Mouse (Mus musculus) mesoderm, embryonic 11.5 days (tissue): ENCODE data around the gene Gm13090.

Experiments used
- DNase-seq: peaks from one replicate; pipeline ENCODE4 v3.0.0-alpha.2; 2012; ENCODE audit warnings: low read depth, low spot score

Gm13090 gene

DNA sequence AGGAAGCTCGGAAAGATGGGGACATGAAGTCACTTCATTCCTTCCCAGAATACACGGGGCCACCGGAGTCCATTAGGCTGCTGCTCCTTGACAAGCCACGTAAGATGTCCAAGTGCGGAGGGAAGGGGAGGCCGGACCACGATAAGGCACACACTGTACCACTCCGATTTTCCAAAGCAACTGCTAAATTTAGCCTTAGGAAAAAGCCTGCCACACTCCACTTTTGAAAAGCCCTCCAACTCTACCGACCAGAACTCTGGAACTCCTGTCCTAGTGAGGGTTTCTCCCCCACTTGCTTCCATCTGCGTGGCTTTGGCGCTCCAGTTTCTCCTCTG, 7.7 kb downstream of the Gm13090 start:
- DNase-seq, result no peak

DNA sequence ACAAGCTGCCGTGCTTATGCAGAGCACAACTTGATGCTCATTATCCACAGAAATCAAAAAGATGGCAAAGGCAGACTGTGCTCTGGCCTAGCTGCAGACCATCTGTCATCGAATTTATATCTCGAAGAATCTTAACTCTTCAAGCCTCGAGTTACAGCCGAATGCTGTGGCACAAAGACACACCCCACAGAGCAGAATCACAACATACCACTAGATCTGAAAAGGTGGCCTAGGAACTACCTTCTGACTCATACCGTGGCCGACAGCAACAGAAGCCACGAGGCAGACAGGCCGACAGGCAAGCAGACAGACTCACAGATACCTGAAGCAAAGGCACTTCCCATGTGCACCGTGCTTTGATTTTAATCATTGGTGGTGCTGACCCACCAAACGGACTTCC, 14.3 kb downstream of the Gm13090 start:
- no peak for DNase-seq

GRCm38 (mm10) chr4:151104147-151104546, 14.8 kb downstream of the Gm13090 start:
- no peak for DNase-seq

- no peak for DNase-seq
These were observed 16.5 kb downstream of the Gm13090 start for GRCm38 (mm10) chr4:151105886-151106285.

GRCm38 (mm10) chr4:151106468-151106867, 17.1 kb downstream of the Gm13090 start:
- DNase-seq, result no peak

- DNase-seq, result peak; percentile 45
These were observed 18.0 kb downstream of the Gm13090 start for GRCm38 (mm10) chr4:151107131-151108001.

DNA sequence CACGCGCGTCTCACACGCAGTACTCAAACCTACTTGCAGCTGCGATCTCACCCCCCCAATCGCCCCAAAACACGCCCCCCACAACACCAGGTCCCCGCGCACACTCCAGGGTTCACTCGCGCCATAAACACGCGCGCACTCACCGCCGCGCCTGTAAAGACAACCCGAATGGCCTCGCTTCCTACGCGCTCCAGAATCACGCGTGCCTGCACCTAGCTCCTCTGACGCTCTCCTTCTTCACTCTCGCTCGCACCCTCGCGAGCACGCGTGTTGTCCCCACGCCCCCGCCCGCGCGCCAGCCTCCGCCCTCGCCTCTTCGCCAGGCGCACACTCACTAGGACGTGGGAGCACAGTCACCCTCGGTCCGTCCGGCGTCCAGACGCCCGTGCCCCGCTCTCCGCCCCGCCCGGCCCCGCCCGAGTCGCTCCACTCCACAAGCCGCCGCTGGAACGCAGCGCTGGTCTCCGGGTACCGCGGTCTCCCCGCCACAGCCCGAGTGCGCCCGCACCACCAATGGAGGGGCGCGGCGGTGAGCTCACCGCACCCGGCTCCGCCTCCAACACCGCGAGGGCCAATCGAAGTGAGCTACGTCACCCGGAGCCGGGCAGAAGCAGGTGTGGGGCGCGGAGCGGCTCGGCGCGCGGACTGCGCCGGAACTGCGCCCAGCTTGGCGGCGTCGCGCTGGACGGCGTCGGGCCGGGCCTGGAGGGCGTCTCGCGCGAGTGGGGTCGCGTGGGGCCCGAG, 18.8 kb downstream of the Gm13090 start:
- peak; percentile 95 for DNase-seq

DNA sequence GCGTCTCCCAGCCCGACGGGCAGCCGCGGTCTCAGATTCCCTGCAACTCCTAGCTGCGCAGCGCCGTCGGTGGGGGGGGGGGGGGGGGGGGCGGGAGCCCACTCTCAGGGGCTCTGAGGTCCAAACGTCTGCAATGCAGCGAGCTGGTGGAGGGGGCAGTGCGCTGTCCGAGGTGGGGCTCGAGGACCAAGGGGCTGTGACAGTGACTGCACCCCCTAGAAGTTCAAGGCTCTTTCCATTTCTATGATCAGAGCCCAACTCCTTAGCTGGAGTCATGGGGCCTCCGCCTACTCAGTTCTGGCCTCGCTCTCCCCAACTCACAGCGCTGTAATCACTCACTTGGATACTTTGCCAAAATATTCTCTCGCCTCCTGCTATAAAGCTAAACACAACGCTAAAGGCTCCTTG, 19.5 kb downstream of the Gm13090 start:
- no peak for DNase-seq

- DNase-seq, result no peak
These were observed 21.9 kb downstream of the Gm13090 start for GRCm38 (mm10) chr4:151111226-151111625.

GRCm38 (mm10) chr4:151114574-151114973, 25.2 kb downstream of the Gm13090 start:
- no peak for DNase-seq

GRCm38 (mm10) chr4:151118883-151119282, 29.5 kb downstream of the Gm13090 start:
- DNase-seq, result no peak

- peak; percentile 63 for DNase-seq
These were observed 38.5 kb downstream of the Gm13090 start for GRCm38 (mm10) chr4:151127636-151128548.

DNA sequence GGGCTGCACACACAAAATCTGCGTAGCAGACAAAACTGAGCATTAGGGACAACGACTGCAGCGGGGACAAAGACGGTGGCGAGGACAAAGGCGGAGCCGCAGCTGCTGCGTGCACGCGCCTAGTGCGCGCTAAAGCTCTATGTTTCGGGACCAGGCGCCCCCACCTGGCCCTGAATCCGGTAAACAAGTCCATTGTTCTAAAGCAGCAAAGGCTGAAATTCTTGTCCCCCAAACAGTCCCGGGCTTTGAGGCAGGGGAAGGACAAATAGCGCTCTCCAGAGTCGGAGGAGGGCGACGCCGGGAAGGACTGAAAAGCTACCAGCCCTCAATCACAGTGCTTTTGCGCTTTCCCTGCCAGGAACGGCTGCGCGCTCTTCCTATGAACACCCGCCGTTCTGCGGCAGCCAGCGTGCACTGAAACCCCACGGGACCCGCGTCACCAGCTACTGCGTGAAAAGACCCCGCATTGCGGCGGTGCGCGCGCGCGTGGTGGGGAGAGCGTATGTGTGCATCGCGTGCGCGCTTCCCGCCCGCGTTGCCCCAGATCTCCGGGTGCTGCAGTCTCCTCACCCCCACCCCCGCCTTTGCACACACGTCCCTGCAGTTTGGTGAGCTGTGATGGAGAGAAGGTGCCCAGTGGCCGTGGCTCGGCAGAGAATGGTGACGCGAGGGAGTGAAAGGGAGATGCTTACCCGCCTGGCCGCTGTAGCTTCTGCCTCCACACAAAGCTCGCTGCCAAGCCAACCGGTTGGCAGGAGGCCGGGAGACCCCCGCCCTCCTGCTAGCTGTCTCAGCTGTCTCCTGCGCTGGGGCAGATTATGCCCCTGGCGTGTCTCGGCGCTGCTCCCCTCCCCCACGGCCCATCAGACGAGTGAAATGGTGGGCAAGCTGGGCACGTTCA, 39.5 kb downstream of the Gm13090 start:
- DNase-seq, result peak; percentile 89

- no peak for DNase-seq
These were observed 40.6 kb downstream of the Gm13090 start for GRCm38 (mm10) chr4:151129725-151130557.

GRCm38 (mm10) chr4:151130756-151131490, 41.6 kb downstream of the Gm13090 start:
- no peak for DNase-seq

DNA sequence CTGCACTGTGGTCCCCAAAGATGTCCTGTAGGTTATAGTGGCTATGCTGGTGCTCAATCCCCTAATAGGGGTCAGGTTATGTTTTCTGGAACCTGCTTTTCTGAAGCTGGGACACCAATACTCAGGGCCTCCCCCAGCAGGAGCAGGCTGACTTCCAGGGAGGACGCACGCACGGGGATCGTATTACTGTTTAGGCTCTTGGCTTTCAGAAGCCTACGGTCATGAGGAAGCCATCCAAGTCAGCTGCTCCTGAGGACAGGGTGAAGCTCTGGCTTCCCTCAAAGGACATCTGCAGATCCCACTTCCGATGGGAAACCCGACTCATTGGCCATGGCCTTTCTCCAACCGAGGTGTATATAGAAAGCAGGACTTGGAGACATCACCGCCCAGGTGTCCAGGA, 43.1 kb downstream of the Gm13090 start:
- no peak for DNase-seq

DNA sequence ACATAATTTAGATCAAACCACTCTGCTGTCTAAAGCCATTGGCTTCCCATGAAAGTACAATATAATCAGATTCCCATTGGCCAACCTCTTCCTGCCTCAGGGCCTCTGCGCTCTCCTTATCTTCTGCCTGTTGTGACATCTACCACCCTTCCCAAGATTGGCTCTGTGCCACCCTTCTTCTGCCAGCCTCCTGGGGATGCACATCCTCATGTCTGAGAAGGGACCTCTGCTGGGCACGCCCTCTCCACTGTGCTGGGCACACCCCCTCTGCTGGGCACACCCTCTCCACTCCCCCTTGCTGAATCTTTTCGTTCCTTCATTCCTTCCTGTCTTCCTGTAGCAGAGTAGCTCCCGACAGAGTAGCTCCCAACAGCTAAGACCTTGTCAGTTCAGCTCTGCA, 44.4 kb downstream of the Gm13090 start:
- no peak for DNase-seq

DNA sequence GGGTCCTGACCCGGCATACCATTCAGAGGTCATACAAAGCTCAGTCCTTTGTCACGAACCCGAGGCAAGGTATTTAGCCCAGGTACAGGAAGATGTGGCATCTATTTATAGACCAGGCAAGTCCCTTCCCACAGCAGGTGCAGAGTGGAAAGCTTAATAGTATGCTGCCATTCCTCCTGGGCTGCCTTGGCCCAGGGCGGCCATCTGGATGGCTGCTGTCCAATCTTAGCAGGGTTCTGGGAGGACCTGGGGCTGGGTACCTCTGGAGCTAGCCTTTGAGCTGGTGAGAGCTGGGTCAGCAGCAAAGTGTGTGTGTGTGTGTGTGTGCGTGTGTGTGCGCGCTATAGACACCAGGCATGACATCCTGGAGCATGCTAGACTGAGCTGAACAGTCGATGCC, 46.1 kb downstream of the Gm13090 start:
- DNase-seq, result no peak

DNA sequence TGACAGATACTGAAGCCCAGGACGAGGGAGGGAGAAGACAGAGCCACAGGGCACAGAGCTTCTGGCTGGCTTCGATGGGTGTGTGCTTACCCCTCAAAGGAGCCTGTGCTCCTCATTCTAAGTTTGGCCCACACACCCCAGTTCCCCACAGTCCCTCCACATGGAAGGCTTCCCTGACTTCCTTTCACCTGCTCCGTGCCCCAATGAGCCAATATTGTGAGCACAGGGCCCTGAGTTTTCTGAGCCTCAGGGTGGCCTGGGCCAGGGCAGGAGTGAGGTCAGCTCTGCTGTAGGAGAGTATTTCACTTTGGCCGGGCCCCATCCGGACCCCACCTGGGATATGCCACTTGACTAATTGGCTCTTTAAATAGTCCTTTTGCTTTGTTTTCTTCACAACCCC, 48.3 kb downstream of the Gm13090 start:
- no peak for DNase-seq
